Mouse (Mus musculus) liver, embryonic 16.5 days (tissue): Measurements from ENCODE around the gene Zfp790. TPM values are rescaled to one million over a fixed set of nuclear protein-coding genes. Genes with fewer than 3 reads are reported as not detected.

ENCODE experiments used
- ATAC-seq: fragments of 200-750 bp; cut with Nextera tagmentation; 2 replicates; pipeline ENCODE4 v1.8.0; 2017; ENCODE audit warnings: low read depth, mild to moderate bottlenecking, moderate number of reproducible peaks, moderate library complexity
- H3K27ac ChIP-seq: fragments of 300-500 bp; sonication (generic); 2 replicates; pipeline ENCODE4 v1.5.1; 2014; ENCODE audit warnings: mild to moderate bottlenecking, low read length
- H3K27me3 ChIP-seq: fragments of 300-500 bp; sonication (generic); 2 replicates; pipeline ENCODE4 v1.6.1; 2014; ENCODE audit warnings: low read depth, low read length, mixed read lengths; ENCODE audit not compliant: control insufficient read depth, insufficient read depth
- H3K36me3 ChIP-seq: fragments of 300-500 bp; sonication (generic); 2 replicates; pipeline ENCODE4 v1.6.1; 2014; ENCODE audit warnings: mild to moderate bottlenecking; ENCODE audit not compliant: control insufficient read depth, insufficient read depth
- H3K4me1 ChIP-seq: fragments of 300-500 bp; sonication (generic); 2 replicates; pipeline ENCODE4 v1.6.1; 2014; ENCODE audit warnings: low read depth, low read length, mixed read lengths; ENCODE audit not compliant: control insufficient read depth
- H3K4me2 ChIP-seq: fragments of 300-500 bp; sonication (generic); 2 replicates; pipeline ENCODE4 v1.6.1; 2014; ENCODE audit warnings: low read depth, low read length, mixed read lengths
- H3K4me3 ChIP-seq: fragments of 300-500 bp; sonication (generic); 2 replicates; pipeline ENCODE4 v1.5.1; 2014; ENCODE audit warnings: low read depth, mild to moderate bottlenecking, low read length
- H3K9ac ChIP-seq: fragments of 300-500 bp; sonication (generic); 2 replicates; pipeline ENCODE4 v1.6.1; 2014; ENCODE audit warnings: low read depth, low read length
- H3K9me3 ChIP-seq: fragments of 300-500 bp; sonication (generic); replicated peaks from 2 replicates; pipeline ENCODE4 v1.6.1; 2016; ENCODE audit warnings: low read length; ENCODE audit not compliant: control insufficient read depth
- WGBS: fragments of 180-500 bp; shearing (Covaris S2); extraction: QIAGEN DNeasy Blood & Tissue Kit; methylation state at CpG from one replicate; pipeline ENCODE4 v1.1.7; 2014; ENCODE audit not compliant: insufficient replicate concordance; 5-methylcytosine and 5-hydroxymethylcytosine counted together
- polyA plus RNA-seq: library from polyadenylated mRNA; unstranded; fragments of >200 nt; fragmentation: Nextera tagmentation; extraction: Ambion mirVana; gene quantifications from 2 replicates; pipeline ENCODE4 v1.2.1, GENCODE M21; 2015

Gene Zfp790
- polyA plus RNA-seq, 1 experiment from 2014 or later: 4.1 TPM

DNA sequence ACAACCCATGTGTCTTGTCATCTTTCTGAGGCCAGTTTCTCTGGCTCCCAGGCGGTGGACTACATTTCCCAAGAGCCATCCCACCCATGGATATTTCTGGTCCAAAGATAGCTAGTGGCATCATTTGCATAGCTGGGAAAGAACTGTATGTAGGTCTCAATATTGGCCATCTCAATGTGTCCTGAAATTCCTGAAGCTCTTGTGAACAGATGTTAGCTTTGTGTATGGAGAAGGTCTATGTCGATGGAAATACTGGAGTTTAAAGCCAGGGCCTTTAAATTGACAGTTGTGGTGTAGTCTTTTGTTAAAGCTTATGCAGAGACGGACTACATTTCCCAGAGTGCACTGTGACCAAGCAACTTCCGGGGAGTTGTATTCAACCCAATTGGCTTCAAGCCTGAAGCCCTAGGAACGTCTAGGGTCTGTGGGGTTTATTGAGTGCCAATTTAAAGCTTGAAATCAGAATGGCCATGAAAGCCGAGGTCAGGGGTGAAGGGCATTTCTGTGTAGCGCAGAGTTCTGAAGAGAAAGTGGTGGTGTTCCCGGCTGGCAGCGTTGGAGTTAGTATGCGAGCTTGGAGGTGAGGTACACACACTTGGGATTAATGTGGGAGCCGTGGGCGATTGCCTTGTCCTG, 2.8 kb downstream of the Zfp790 start:
- Histone ChIP-seq H3K27ac (peak overlapping the region; percentile 46), H3K9ac (peak overlapping the region; percentile 69), H3K4me2 (peak overlapping the region; percentile 62), H3K4me3 (peak overlapping the region; percentile 75), H3K36me3 (no peaks in the 10 kb centered on the region), H3K4me1 (peaks cover 23% of the 10 kb centered on the region), H3K27me3 (no peaks in the 10 kb centered on the region), H3K9me3 (no peaks in the 10 kb centered on the region)
- ATAC-seq: peak; percentile 52; the same call in 1 of the 2 replicates
- WGBS: 2% methylated on average over 12 of the region's 12 CpGs

DNA sequence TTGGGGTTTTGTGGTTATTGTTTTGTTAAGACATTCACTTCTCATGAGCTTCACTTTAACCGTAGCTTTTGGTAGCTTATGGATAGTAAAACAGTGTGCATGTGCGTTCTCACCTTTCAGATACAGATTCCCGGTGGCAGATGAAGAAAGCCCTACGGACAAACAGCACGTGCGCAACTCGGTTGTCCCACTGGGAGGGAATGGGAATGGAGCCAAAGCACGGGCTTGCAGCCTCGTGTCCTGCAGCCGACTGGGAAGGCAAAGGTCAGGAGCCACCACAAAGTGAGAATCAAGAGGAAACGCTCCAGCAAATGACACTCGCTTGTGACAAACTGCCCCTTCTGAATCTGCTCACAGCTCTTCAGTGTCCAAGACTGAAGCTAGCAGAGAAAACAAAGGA, 12.1 kb downstream of the Zfp790 start:
- peaks cover 12% of the 10 kb centered on the region for H3K9me3 ChIP-seq
- 84% methylated on average over 12 of the region's 12 CpGs for WGBS
- ATAC-seq: no peak
- H3K4me3 ChIP-seq: no peak overlapping the region
- no peak overlapping the region for H3K9ac ChIP-seq
- H3K4me1 ChIP-seq: no peaks in the 10 kb centered on the region
- H3K27me3 ChIP-seq: no peaks in the 10 kb centered on the region
- H3K36me3 ChIP-seq: peaks cover 40% of the 10 kb centered on the region
- no peak overlapping the region for H3K27ac ChIP-seq
- no peak overlapping the region for H3K4me2 ChIP-seq

DNA sequence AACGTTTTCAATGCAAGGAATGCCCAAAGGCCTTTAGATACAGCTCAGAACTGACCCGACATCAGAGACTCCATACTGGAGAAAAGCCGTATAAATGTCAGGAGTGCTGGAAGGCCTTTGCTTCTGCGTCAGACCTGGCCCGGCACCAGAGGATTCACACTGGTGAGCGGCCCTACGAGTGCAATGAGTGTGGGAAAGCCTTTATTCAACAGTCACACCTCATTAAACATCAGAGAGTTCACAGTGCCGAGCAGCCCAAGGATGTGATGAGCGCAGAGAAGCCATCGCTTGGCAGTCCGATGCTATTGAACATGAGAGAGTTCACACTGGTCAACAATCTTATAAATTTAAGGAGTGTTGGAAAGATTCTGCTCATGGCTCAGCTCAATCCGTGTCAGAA, 13.9 kb downstream of the Zfp790 start:
- WGBS: 80% methylated on average over 12 of the region's 12 CpGs
- peaks cover 40% of the 10 kb centered on the region for H3K36me3 ChIP-seq

DNA sequence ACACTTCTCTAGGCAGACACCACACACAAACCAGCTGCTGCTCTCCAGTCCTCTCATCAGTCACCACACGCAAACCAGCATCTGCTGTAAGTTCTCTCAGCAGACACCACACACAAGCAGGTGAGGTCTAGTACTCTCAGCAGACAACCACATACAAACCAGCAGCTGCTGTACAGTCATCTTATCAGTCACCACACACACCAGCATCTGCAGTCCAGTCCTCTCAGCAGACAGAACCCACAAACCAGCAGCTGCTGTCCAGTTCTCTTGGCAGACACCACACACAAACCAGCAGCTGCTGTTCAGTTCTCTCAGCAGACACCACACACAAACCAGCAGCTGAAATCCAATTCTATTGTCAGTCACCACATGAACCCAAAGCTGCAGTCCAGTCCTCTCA, 20.9 kb downstream of the Zfp790 start:
- H3K9me3 ChIP-seq: no peaks in the 10 kb centered on the region
- H3K4me2 ChIP-seq: no peak overlapping the region
- no peak for ATAC-seq
- no peak overlapping the region for H3K9ac ChIP-seq
- H3K27ac ChIP-seq: no peak overlapping the region
- WGBS: 59% methylated on average over 1 of the region's 1 CpGs
- H3K27me3 ChIP-seq: no peaks in the 10 kb centered on the region
- H3K4me1 ChIP-seq: no peaks in the 10 kb centered on the region
- H3K4me3 ChIP-seq: no peak overlapping the region
- H3K36me3 ChIP-seq: no peaks in the 10 kb centered on the region

More for the DNA sequence above, 13.9 kb downstream of the Zfp790 start:
- no peaks in the 10 kb centered on the region for H3K27me3 ChIP-seq
- peaks cover 12% of the 10 kb centered on the region for H3K9me3 ChIP-seq
- no peak for ATAC-seq
- no peak overlapping the region for H3K9ac ChIP-seq
- no peak overlapping the region for H3K4me2 ChIP-seq
- no peak overlapping the region for H3K4me3 ChIP-seq
- no peak overlapping the region for H3K27ac ChIP-seq
- H3K4me1 ChIP-seq: no peaks in the 10 kb centered on the region

DNA sequence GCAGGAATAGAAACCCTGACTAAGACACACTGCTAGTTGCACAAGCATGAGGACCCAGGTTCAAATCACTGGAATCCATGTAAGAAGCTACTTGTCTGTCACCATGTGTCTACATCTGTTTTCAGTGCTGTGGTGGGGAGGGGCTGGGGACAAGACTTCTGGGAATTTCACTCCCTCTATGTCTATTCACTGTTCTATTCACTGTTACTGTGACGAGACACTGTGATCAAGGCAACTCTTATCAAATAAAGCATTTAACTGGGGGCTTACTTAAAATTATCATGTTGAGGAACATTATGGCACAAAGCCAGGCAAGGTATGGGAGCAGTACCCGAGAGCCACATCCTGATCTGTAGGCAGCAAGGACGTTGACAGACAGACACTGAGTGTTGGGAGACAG, 23.3 kb downstream of the Zfp790 start:
- Histone ChIP-seq H3K27me3 (no peaks in the 10 kb centered on the region), H3K4me3 (no peak overlapping the region), H3K36me3 (no peaks in the 10 kb centered on the region), H3K9me3 (no peaks in the 10 kb centered on the region), H3K4me1 (no peaks in the 10 kb centered on the region), H3K9ac (no peak overlapping the region), H3K4me2 (no peak overlapping the region), H3K27ac (no peak overlapping the region)
- no peak for ATAC-seq
- WGBS: 50% methylated on average over 3 of the region's 3 CpGs

DNA sequence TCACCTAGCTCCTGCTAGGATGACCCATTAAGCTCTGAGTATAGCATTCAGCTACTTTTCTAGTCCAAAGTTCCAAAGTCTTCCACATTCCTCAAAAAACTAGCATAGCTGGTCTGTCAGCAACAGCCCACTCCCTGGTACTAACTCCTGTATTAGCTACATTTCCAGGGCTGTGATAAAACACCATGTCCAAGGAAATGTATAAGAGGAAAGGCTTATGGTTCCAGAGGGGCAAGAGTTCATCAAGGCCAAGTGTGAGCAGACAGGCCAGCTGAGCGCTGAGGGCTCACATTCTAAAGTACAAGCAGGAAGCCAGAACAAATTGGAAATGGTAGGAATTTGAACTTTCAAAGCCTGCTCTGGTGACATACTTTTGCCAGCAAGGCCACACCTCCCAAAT, 26.2 kb downstream of the Zfp790 start:
- no peaks in the 10 kb centered on the region for H3K9me3 ChIP-seq
- WGBS: 61% methylated on average over 1 of the region's 1 CpGs

DNA sequence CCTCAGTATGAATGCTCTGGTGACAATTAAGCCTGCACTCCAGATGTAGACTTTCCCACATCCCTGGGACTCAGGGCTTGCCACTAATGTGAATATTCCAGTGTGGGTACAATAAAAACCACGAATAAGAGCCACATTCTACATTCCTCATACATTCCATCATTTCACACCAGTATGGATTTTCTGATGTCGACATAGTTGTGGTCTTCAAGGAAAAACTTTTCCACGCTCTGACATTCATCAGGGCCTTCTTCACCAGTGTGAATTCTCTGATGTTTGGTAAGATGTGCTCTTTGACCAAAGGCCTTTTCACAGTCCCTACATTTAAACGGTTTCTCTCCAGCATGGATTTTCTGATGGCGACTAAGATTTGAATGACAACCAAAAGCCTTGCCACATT, 28.7 kb downstream of the Zfp790 start:
- Histone ChIP-seq H3K27me3 (no peaks in the 10 kb centered on the region), H3K4me3 (no peak overlapping the region), H3K4me2 (no peak overlapping the region), H3K36me3 (no peaks in the 10 kb centered on the region), H3K9ac (no peak overlapping the region), H3K9me3 (no peaks in the 10 kb centered on the region), H3K4me1 (no peaks in the 10 kb centered on the region), H3K27ac (no peak overlapping the region)
- ATAC-seq: no peak
- WGBS: 74% methylated on average over 5 of the region's 5 CpGs

More for the DNA sequence above, 26.2 kb downstream of the Zfp790 start:
- H3K27me3 ChIP-seq: no peaks in the 10 kb centered on the region
- H3K9ac ChIP-seq: no peak overlapping the region
- no peaks in the 10 kb centered on the region for H3K36me3 ChIP-seq
- H3K27ac ChIP-seq: no peak overlapping the region
- no peak for ATAC-seq
- no peak overlapping the region for H3K4me2 ChIP-seq
- no peaks in the 10 kb centered on the region for H3K4me1 ChIP-seq
- no peak overlapping the region for H3K4me3 ChIP-seq

DNA sequence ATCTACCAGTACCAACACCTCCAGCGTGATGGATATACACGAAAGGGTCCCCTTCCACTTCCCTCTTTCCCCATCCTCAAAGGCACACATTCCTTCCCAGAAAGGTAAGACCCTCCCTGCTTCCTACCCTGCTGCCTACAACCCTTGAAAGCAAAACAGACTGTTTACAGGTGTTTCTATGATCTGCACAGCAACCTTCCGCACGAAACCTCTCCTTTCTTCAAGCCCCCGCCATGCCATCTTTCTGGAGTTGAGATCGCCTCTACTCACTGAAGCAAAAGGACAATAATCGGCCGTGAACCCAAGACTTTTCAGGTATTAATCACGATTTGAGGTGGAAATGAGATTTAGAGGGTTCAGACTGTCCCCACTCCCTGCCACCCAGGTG, 36.9 kb downstream of the Zfp790 start:
- H3K4me1 ChIP-seq: peaks cover 4% of the 10 kb centered on the region; the same call in 1 of the 2 replicates
- no peaks in the 10 kb centered on the region for H3K9me3 ChIP-seq
- H3K36me3 ChIP-seq: no peaks in the 10 kb centered on the region
- H3K4me2 ChIP-seq: peak overlapping the region; percentile 75
- WGBS: 46% methylated on average over 9 of the region's 9 CpGs
- H3K9ac ChIP-seq: peak overlapping the region; percentile 58; the same call in 1 of the 2 replicates
- no peak for ATAC-seq
- no peak overlapping the region for H3K27ac ChIP-seq
- no peaks in the 10 kb centered on the region for H3K27me3 ChIP-seq
- peak overlapping the region; percentile 65 for H3K4me3 ChIP-seq

DNA sequence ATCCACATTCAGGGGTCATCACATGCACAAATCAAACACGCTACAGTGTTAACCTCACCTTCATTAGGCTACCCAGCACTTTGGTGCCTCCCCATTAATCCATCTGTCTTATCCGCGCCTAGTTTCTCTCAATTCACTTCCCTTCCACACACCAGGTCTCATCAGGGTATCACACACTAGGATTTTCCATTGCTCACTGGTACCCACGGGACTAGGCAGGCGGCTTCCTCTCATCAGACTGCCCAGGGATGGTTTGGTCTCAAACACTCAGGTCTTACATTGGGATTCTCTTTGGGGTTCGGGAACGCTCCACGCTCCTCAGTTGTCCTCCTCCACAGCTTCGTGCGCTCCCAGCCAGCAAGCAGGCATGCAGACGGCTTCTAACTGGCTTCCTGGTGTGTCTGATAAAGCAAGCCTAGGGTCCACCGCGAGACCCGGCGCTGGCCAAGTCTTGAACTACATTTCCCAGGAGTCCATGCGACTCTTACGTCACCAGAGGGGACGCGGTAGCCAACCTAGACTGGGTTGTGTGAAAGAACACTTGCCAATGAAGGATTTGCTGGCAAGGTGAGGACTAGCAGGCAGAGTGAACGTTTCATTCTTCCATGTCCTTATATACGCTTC, 37.4 kb downstream of the Zfp790 start, which contains the start of gene Zfp940:
Zfp940 (minus strand) TSS at position 451 of the 624 bp plus-strand sequence.
- Histone ChIP-seq H3K4me3 (peak within 1 kb of the TSS; percentile 65), H3K4me2 (peak within 1 kb of the TSS; percentile 75), H3K4me1 (peaks cover 4% of the 10 kb centered on the region; the same call in 1 of the 2 replicates), H3K9me3 (no peaks in the 10 kb centered on the region), H3K27me3 (no peaks in the 10 kb centered on the region), H3K27ac (no peak within 1 kb of the TSS), H3K36me3 (no peaks in the 10 kb centered on the region), H3K9ac (peak within 1 kb of the TSS; percentile 58)
- peak; percentile 95 for ATAC-seq
- WGBS: 2% methylated on average over 21 of the region's 21 CpGs
